Mouse (Mus musculus) cortical plate, adult 2 months (tissue): ENCODE data around the gene Hcn2.

Experiments used
- CTCF ChIP-seq: fragments of 200-500 bp; IDR thresholded peaks from 2 replicates; pipeline ENCODE4 v1.5.1; 2011; ENCODE audit warnings: mild to moderate bottlenecking, control low read depth, low read length; ENCODE audit not compliant: insufficient read depth; ENCODE audit errors: extremely low read depth
- POLR2A ChIP-seq: fragments of 200-500 bp; IDR thresholded peaks from 2 replicates; pipeline ENCODE4 v1.6.1; 2011; ENCODE audit warnings: mild to moderate bottlenecking, low read length, control low read depth; ENCODE audit not compliant: insufficient read depth; ENCODE audit errors: extremely low read depth

GRCm38 (mm10) chr10:79686691-79687090 lies 29.7 kb upstream of the Hcn2 start:
- TF ChIP-seq CTCF = no peak
- TF ChIP-seq POLR2A = no peak
